Mouse (Mus musculus) forebrain, embryonic 10.5 days (tissue): ENCODE measurements around the gene Cnnm1. TPM values are rescaled to one million over a fixed set of nuclear protein-coding genes. Genes with fewer than 3 reads are reported as not detected.

Experiments used
- DNase-seq: peaks from one replicate; pipeline ENCODE4 v3.0.0-alpha.2; 2017; ENCODE audit warnings: low spot score; ENCODE audit errors: extremely low spot score
- H3K27ac ChIP-seq: fragments of 300-500 bp; sonication (generic); 2 replicates; pipeline ENCODE4 v1.5.1; 2016; ENCODE audit warnings: mild to moderate bottlenecking
- H3K27me3 ChIP-seq: fragments of 300-500 bp; sonication (generic); 2 replicates; pipeline ENCODE4 v1.6.1; 2016; ENCODE audit warnings: mild to moderate bottlenecking; ENCODE audit not compliant: poor library complexity, severe bottlenecking
- H3K36me3 ChIP-seq: fragments of 300-500 bp; sonication (generic); replicated peaks from 2 replicates; pipeline ENCODE4 v1.6.1; 2016; ENCODE audit warnings: mild to moderate bottlenecking, moderate library complexity
- H3K4me1 ChIP-seq: fragments of 300-500 bp; sonication (generic); 2 replicates; pipeline ENCODE4 v1.6.1; 2016
- H3K4me3 ChIP-seq: fragments of 300-500 bp; sonication (generic); 2 replicates; pipeline ENCODE4 v1.5.1; 2016; ENCODE audit warnings: mild to moderate bottlenecking, moderate library complexity
- H3K9me3 ChIP-seq: fragments of 300-500 bp; sonication (generic); 2 replicates; pipeline ENCODE4 v1.6.1; 2016; ENCODE audit warnings: mild to moderate bottlenecking, moderate library complexity
- WGBS: fragments of 180-500 bp; shearing (Covaris S2); methylation state at CpG from one replicate; pipeline ENCODE4 v1.1.7; 2016; 5-methylcytosine and 5-hydroxymethylcytosine counted together
- polyA plus RNA-seq: library from polyadenylated mRNA; unstranded; fragments of >200 nt; fragmentation: Nextera tagmentation; extraction: Ambion mirVana; gene quantifications from 2 replicates; pipeline ENCODE4 v1.2.1, GENCODE M21; 2016

The Cnnm1 gene
- 0.31 and 0.36 TPM in 2 replicates for polyA plus RNA-seq

GRCm38 (mm10) chr19:43440112-43440737 is at the start of gene Cnnm1:
Gene Cnnm1, plus strand, starts transcription at chr19:43440436.
- H3K4me1 ChIP-seq: peaks cover 25% of the 10 kb centered on the region
- H3K36me3 ChIP-seq: 0 out of 2 replicates have a peak, but pooled peaks cover 5% of the 10 kb centered on the region
- DNase-seq: peak; percentile 72
- H3K27ac ChIP-seq: peak within 1 kb of the TSS; percentile 85
- H3K9me3 ChIP-seq: peaks cover 12% of the 10 kb centered on the region
- peaks cover 63% of the 10 kb centered on the region for H3K27me3 ChIP-seq
- WGBS: 1% methylated on average over 49 of the region's 51 CpGs
- H3K4me3 ChIP-seq: peak within 1 kb of the TSS; percentile 81

GRCm38 (mm10) chr19:43396327-43396726 is 43.9 kb upstream of the Cnnm1 start:
- Histone ChIP-seq H3K9me3 (no peaks in the 10 kb centered on the region), H3K4me1 (no peaks in the 10 kb centered on the region), H3K27ac (no peak overlapping the region), H3K27me3 (no peaks in the 10 kb centered on the region; the same call in 1 of the 2 replicates), H3K4me3 (no peak overlapping the region), H3K36me3 (no peaks in the 10 kb centered on the region)
- DNase-seq: peak; percentile 21
- 8% methylated on average over 4 of the region's 4 CpGs for WGBS

GRCm38 (mm10) chr19:43407181-43407580 is 33.1 kb upstream of the Cnnm1 start:
- 45% methylated on average over 1 of the region's 1 CpGs for WGBS
- no peaks in the 10 kb centered on the region for H3K27me3 ChIP-seq

GRCm38 (mm10) chr19:43415565-43415964 is 24.7 kb upstream of the Cnnm1 start:
- Histone ChIP-seq H3K27me3 (no peaks in the 10 kb centered on the region), H3K36me3 (no peaks in the 10 kb centered on the region), H3K27ac (no peak overlapping the region), H3K4me1 (no peaks in the 10 kb centered on the region), H3K9me3 (no peaks in the 10 kb centered on the region), H3K4me3 (no peak overlapping the region)
- DNase-seq: no peak
- WGBS: 88% methylated on average over 2 of the region's 2 CpGs

More at GRCm38 (mm10) chr19:43407181-43407580, 33.1 kb upstream of the Cnnm1 start:
- DNase-seq: no peak
- Histone ChIP-seq H3K27ac (no peak overlapping the region), H3K4me1 (no peaks in the 10 kb centered on the region), H3K9me3 (no peaks in the 10 kb centered on the region), H3K36me3 (no peaks in the 10 kb centered on the region), H3K4me3 (no peak overlapping the region)

GRCm38 (mm10) chr19:43420506-43420905 is 19.7 kb upstream of the Cnnm1 start:
- Histone ChIP-seq H3K4me3 (no peak overlapping the region), H3K27ac (no peak overlapping the region), H3K36me3 (no peaks in the 10 kb centered on the region), H3K4me1 (no peaks in the 10 kb centered on the region), H3K9me3 (no peaks in the 10 kb centered on the region), H3K27me3 (no peaks in the 10 kb centered on the region)
- DNase-seq: no peak
- WGBS: 86% methylated on average over 3 of the region's 3 CpGs

GRCm38 (mm10) chr19:43424082-43424481 is 16.2 kb upstream of the Cnnm1 start:
- H3K27ac ChIP-seq: no peak overlapping the region
- H3K27me3 ChIP-seq: no peaks in the 10 kb centered on the region
- no peaks in the 10 kb centered on the region for H3K4me1 ChIP-seq
- 77% methylated on average over 2 of the region's 2 CpGs for WGBS
- no peaks in the 10 kb centered on the region for H3K36me3 ChIP-seq
- H3K9me3 ChIP-seq: 0 out of 2 replicates have a peak, but pooled peaks cover 2% of the 10 kb centered on the region
- H3K4me3 ChIP-seq: no peak overlapping the region
- no peak for DNase-seq

GRCm38 (mm10) chr19:43427446-43428224 is 12.6 kb upstream of the Cnnm1 start:
- Histone ChIP-seq H3K4me3 (no peak overlapping the region), H3K9me3 (0 out of 2 replicates have a peak, but pooled peaks cover 2% of the 10 kb centered on the region), H3K36me3 (no peaks in the 10 kb centered on the region), H3K27me3 (no peaks in the 10 kb centered on the region), H3K4me1 (no peaks in the 10 kb centered on the region), H3K27ac (no peak overlapping the region)
- no peak for DNase-seq
- 93% methylated on average over 24 of the region's 24 CpGs for WGBS

GRCm38 (mm10) chr19:43439246-43439645 is 990 bp upstream of the Cnnm1 start:
- DNase-seq: no peak
- no peak overlapping the region for H3K27ac ChIP-seq
- 84% methylated on average over 7 of the region's 7 CpGs for WGBS
- H3K27me3 ChIP-seq: peaks cover 63% of the 10 kb centered on the region
- 0 out of 2 replicates have a peak, but pooled peaks cover 5% of the 10 kb centered on the region for H3K36me3 ChIP-seq
- no peak overlapping the region for H3K4me3 ChIP-seq
- peaks cover 25% of the 10 kb centered on the region for H3K4me1 ChIP-seq
- H3K9me3 ChIP-seq: peaks cover 12% of the 10 kb centered on the region

- H3K27me3 ChIP-seq: peaks cover 63% of the 10 kb centered on the region
- WGBS: under 1% methylated on average over 114 of the region's 118 CpGs
- peaks cover 12% of the 10 kb centered on the region for H3K9me3 ChIP-seq
- H3K27ac ChIP-seq: peak overlapping the region; percentile 85
- peak; percentile 49 for DNase-seq
- peak overlapping the region; percentile 81 for H3K4me3 ChIP-seq
- 0 out of 2 replicates have a peak, but pooled peaks cover 5% of the 10 kb centered on the region for H3K36me3 ChIP-seq
- peaks cover 25% of the 10 kb centered on the region for H3K4me1 ChIP-seq
Measured at GRCm38 (mm10) chr19:43440768-43441660, 778 bp downstream of the Cnnm1 start.

- H3K27ac ChIP-seq: peak overlapping the region; percentile 85
Measured at GRCm38 (mm10) chr19:43441661-43441990, 1.4 kb downstream of the Cnnm1 start.

GRCm38 (mm10) chr19:43442269-43442668 is 2.0 kb downstream of the Cnnm1 start:
- no peak overlapping the region; the same call in 1 of the 2 replicates for H3K4me3 ChIP-seq
- no peak for DNase-seq
- 51% methylated on average over 6 of the region's 6 CpGs for WGBS

More at GRCm38 (mm10) chr19:43441661-43441990, 1.4 kb downstream of the Cnnm1 start:
- Histone ChIP-seq H3K27me3 (peaks cover 63% of the 10 kb centered on the region), H3K9me3 (peaks cover 12% of the 10 kb centered on the region), H3K4me1 (peaks cover 25% of the 10 kb centered on the region), H3K4me3 (peak overlapping the region; percentile 81), H3K36me3 (0 out of 2 replicates have a peak, but pooled peaks cover 5% of the 10 kb centered on the region)
- no peak for DNase-seq
- WGBS: 11% methylated on average over 17 of the region's 17 CpGs

GRCm38 (mm10) chr19:43442906-43443305 is 2.7 kb downstream of the Cnnm1 start:
- DNase-seq: no peak
- 0 out of 2 replicates have a peak, but pooled peaks cover 5% of the 10 kb centered on the region for H3K36me3 ChIP-seq
- H3K27ac ChIP-seq: no peak overlapping the region
- peaks cover 12% of the 10 kb centered on the region for H3K9me3 ChIP-seq
- H3K4me3 ChIP-seq: no peak overlapping the region
- peaks cover 60% of the 10 kb centered on the region for H3K27me3 ChIP-seq
- H3K4me1 ChIP-seq: peaks cover 25% of the 10 kb centered on the region
- WGBS: 91% methylated on average over 5 of the region's 5 CpGs

More at GRCm38 (mm10) chr19:43442269-43442668, 2.0 kb downstream of the Cnnm1 start:
- Histone ChIP-seq H3K27me3 (peaks cover 63% of the 10 kb centered on the region), H3K4me1 (peaks cover 25% of the 10 kb centered on the region), H3K27ac (no peak overlapping the region), H3K36me3 (0 out of 2 replicates have a peak, but pooled peaks cover 5% of the 10 kb centered on the region), H3K9me3 (peaks cover 12% of the 10 kb centered on the region)
